12 mouse cellular contexts compared by ENCODE assay signal in the genomic region with DNA sequence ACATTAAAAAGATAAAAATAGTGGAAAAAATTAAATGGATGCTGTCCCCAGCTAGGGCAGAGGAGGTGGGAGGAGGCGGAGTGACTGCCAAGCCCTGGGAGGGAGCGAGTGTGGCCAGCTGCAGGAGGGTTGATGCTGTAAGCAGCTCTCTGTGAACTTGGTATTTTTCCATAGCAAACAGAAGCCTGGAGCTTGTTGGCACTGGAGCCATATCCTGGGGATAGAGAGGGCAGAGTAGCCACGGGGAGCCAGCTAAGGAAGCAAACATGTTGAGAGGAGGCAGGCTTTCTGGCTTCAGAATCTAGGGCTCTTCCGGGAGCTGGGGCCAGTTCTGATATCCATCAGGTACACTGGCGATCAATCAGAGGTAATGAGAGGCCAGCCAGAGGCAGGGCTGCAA.
DNase-seq lines count a peak whose midpoint lies in the region; ATAC-seq lines count a peak whose summit lies in the region.
"Had no signal": no experiment of that assay in that cellular context is flagged by ENCODE, and none has a peak within 500 bp of the region (broad histone marks: within the 10 kb centered on the region; RNA-seq: fewer than 3 reads in every experiment).

No protein-coding gene starts in this region.

- H3K9me3 ChIP-seq in hindbrain, embryonic 16.5 days (ENCODE audit: control insufficient read depth, low read length): no peaks in the 10 kb centered on the region
- no peaks in the 10 kb centered on the region for H3K9me3 ChIP-seq in hindbrain, embryonic 10.5 days
- no peaks in the 10 kb centered on the region for H3K9me3 ChIP-seq in forebrain, embryonic 15.5 days
- H3K9me3 ChIP-seq: embryonic facial prominence, embryonic 13.5 days had no signal

- no peaks in the 10 kb centered on the region for H3K27me3 ChIP-seq in hindbrain, embryonic 16.5 days (replicated peaks; ENCODE audit: control insufficient read depth, insufficient read depth, low read length)
- H3K27me3 ChIP-seq in hindbrain, embryonic 10.5 days (ENCODE audit: insufficient read depth, poor library complexity, severe bottlenecking): no peaks in the 10 kb centered on the region
- no peaks in the 10 kb centered on the region for H3K27me3 ChIP-seq in forebrain, embryonic 15.5 days
- H3K27me3 ChIP-seq: embryonic facial prominence, embryonic 13.5 days had no signal

- H3K4me3 ChIP-seq in hindbrain, embryonic 16.5 days (ENCODE audit: low read length): no peak overlapping the region
- H3K4me3 ChIP-seq in hindbrain, embryonic 10.5 days: no peak overlapping the region
- H3K4me3 ChIP-seq in forebrain, embryonic 15.5 days: no peak overlapping the region
- H3K4me3 ChIP-seq: embryonic facial prominence, embryonic 13.5 days had no signal

- H3K4me1 ChIP-seq in hindbrain, embryonic 16.5 days (ENCODE audit: control insufficient read depth, insufficient read depth, low read depth, low read length): no peaks in the 10 kb centered on the region; the same call in 1 of the 2 replicates
- no peaks in the 10 kb centered on the region for H3K4me1 ChIP-seq in hindbrain, embryonic 10.5 days (replicated peaks)
- H3K4me1 ChIP-seq in forebrain, embryonic 15.5 days: no peaks in the 10 kb centered on the region
- H3K4me1 ChIP-seq: embryonic facial prominence, embryonic 13.5 days had no signal

- DNase-seq in hindbrain, embryonic 10.5 days (ENCODE audit: low spot score): no peak
- DNase-seq in right cerebral cortex, postnatal 10 days (ENCODE audit: low spot score in 2 of 2): peak; percentile 31 to 43
- no peak for DNase-seq in right cerebral cortex, adult 2 months (ENCODE audit: low spot score in 2 of 2)
- peak; percentile 52 to 57 for DNase-seq in cerebellum, adult 18-20 months
- peak; percentile 26 to 40 for DNase-seq in layer of hippocampus, adult 8-10 months (ENCODE audit: low spot score in 2 of 2)
- no peak for DNase-seq in embryo, embryonic 10 days (ENCODE audit: low spot score)
- DNase-seq: gastrocnemius, postnatal 14 days; lung, postnatal 36 days; thymus, postnatal 36 days had no signal

- H3K36me3 ChIP-seq in hindbrain, embryonic 16.5 days (ENCODE audit: control insufficient read depth, insufficient read depth, low read length): no peaks in the 10 kb centered on the region
- H3K36me3 ChIP-seq in hindbrain, embryonic 10.5 days: no peaks in the 10 kb centered on the region
- no peaks in the 10 kb centered on the region for H3K36me3 ChIP-seq in forebrain, embryonic 15.5 days
- H3K36me3 ChIP-seq: embryonic facial prominence, embryonic 13.5 days had no signal

- H3K27ac ChIP-seq in hindbrain, embryonic 16.5 days (ENCODE audit: low read depth, low read length): no peak overlapping the region
- H3K27ac ChIP-seq in hindbrain, embryonic 10.5 days: no peak overlapping the region
- H3K27ac ChIP-seq in forebrain, embryonic 15.5 days (replicated peaks): no peak overlapping the region
- H3K27ac ChIP-seq: embryonic facial prominence, embryonic 13.5 days had no signal

- no peak overlapping the region for H3K9ac ChIP-seq in hindbrain, embryonic 16.5 days (ENCODE audit: low read depth, low read length)
- H3K9ac ChIP-seq in forebrain, embryonic 15.5 days (replicated peaks): no peak overlapping the region
- H3K9ac ChIP-seq: embryonic facial prominence, embryonic 13.5 days had no signal

- WGBS in hindbrain, embryonic 16.5 days: 64% methylated on average over 5 of the region's 5 CpGs
- 76% methylated on average over 5 of the region's 5 CpGs for WGBS in hindbrain, embryonic 10.5 days
- 74% methylated on average over 5 of the region's 5 CpGs for WGBS in forebrain, embryonic 15.5 days

- ATAC-seq in hindbrain, embryonic 16.5 days: peak; percentile 67
- no peak for ATAC-seq in forebrain, embryonic 15.5 days (replicated peaks)

- H3K4me2 ChIP-seq in hindbrain, embryonic 16.5 days (ENCODE audit: low read length): no peak overlapping the region
- no peak overlapping the region for H3K4me2 ChIP-seq in forebrain, embryonic 15.5 days (replicated peaks)
- H3K4me2 ChIP-seq: embryonic facial prominence, embryonic 13.5 days had no signal

Comparison
In these comparisons a context has a peak if more than half of its experiments do, and no peak if none do; other contexts are left out.
1. DNase-seq: peak in right cerebral cortex, postnatal 10 days (2 of 2), cerebellum, adult 18-20 months (2 of 2) and layer of hippocampus, adult 8-10 months (2 of 2); none in hindbrain, embryonic 10.5 days (single experiment), right cerebral cortex, adult 2 months (0 of 2) and embryo, embryonic 10 days (single experiment).